Mouse (Mus musculus): ENCODE measurements around the gene Chrm1. TPM values are rescaled to one million over a fixed set of nuclear protein-coding genes. Genes with fewer than 3 reads are reported as not detected.

The Chrm1 gene
- total RNA-seq (2014; fragmentation: Nextera tagmentation) (not detected in 2 replicates), total RNA-seq (2017) (not detected in 2 replicates)

DNA sequence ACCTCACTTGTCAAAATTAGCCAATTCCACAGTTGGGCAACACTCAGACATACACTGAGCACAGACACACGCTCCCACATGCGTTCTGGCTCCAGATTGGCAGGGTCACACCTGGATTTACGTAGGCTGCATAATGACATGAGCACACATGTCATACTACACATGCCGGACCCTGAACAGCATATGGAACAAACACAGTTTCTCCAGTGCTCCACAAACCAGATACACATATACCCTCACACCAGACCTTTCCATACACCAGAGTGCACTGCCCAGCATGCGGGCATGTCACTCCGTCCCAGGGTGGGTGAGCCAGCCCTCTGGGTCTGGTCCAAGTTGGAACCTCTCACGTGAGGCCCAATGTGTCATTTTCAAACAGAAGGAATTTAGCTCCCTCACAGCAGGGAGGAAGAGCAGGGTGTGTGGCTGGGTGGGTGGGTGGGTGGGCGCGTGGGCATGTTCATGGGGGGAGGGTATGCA lies at the start of gene Chrm1:
Chrm1 (plus strand) TSS at position 430 of the 480 bp plus-strand sequence.
- ATAC-seq (replicated peaks; ENCODE audit: low FRiP score, low TSS enrichment, poor library complexity, severe bottlenecking), result no peak

DNA sequence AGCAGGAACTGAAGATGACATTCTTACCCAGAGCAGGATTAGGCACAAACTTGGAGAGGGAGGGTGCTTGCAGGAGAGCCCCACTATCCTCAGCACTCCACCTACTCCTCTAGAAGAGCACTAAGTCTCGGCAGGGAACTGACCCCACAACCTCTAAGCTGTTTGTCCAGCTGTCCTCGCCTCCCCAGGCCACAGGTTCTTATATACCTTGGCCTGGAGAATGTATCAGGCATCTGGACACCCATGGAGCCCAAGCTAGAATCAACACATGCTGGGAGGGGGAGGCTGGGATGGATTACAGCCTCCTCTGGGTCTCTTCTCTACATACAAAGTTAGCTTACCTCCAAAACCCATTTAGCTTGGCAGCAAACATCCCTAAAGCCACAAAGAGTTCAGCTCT lies 49.2 kb upstream of the Chrm1 start:
- no peak for ATAC-seq (replicated peaks; ENCODE audit: low FRiP score, low TSS enrichment, poor library complexity, severe bottlenecking)

DNA sequence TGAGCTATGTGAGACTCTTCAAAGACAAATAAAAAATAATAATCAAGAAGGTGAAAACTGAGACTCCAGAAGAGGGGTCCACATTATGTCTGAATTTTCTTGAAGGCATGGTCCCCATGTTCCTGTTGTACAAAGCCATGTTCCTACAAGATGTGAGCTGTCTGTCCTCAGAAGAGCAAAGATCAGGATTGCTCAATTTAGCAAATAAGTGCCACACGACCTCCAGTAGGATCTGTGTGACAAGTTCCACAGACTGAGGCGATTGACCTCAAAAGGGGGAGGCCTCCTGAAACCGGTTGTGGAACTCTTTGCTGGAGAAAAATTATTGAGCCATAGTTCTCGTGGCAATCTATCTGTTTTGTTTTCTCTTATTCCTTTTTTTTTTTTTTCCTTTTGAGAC lies 47.3 kb upstream of the Chrm1 start:
- no peak for ATAC-seq (replicated peaks; ENCODE audit: low FRiP score, low TSS enrichment, poor library complexity, severe bottlenecking)

DNA sequence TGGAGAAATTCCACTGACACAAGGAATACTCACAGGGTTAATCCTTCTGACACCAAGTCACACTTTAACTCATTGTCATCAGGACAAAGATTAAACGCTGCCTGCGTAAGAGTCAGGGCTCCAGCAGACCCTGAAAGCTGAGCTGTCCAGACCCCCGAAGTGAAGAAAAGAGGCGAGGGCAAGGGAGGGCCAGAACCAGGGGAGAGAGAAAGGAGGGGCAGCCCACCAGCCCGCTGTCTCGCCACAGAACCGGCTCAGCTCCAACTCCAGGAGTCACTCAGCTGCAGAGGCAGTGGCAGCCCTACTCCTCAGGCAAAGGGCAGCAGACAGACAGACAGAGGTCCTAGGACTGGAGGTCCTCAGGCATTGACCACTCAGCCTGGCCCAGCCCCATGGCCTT lies 45.7 kb upstream of the Chrm1 start, which contains the start of gene Slc22a6:
Slc22a6 (plus strand) TSS at position 136 of the 400 bp plus-strand sequence.
- ATAC-seq (replicated peaks; ENCODE audit: low FRiP score, low TSS enrichment, poor library complexity, severe bottlenecking), result no peak

DNA sequence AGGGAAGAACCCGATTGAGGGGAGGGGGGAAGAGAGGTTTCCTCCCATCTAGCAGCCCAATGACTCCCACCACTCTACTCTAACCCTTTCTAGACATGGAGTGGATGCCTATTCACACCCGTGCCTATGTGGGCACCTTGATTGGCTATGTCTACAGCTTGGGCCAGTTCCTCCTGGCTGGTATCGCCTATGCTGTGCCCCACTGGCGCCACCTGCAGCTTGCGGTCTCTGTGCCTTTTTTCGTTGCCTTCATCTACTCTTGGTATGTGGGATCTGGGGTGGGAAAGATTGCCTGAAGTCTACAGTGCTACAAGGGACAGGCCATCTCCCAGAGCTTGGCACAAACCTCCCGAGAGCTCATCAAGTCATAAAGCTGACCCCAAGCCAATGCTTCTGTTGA lies 42.5 kb upstream of the Chrm1 start:
- no peak for ATAC-seq (replicated peaks; ENCODE audit: low FRiP score, low TSS enrichment, poor library complexity, severe bottlenecking)

DNA sequence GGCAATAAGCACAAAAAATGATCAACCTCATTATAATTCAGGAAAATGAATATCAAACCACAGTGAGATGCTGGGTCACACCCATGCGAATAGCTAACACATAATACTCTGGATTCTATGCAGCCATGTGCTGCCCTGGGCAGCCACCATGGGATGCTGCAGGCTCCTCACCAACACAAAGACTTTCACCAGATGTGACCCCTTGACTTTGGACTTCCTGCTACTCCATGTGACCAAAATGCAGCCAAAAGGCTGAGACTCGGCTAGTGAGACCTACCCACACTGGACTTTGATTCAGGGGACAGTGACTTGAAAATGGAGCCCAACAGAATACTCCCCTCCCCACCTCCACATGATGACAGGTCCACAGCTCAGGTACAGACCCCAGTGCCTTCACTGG lies 33.3 kb upstream of the Chrm1 start:
- ATAC-seq (replicated peaks; ENCODE audit: low FRiP score, low TSS enrichment, poor library complexity, severe bottlenecking), result no peak

DNA sequence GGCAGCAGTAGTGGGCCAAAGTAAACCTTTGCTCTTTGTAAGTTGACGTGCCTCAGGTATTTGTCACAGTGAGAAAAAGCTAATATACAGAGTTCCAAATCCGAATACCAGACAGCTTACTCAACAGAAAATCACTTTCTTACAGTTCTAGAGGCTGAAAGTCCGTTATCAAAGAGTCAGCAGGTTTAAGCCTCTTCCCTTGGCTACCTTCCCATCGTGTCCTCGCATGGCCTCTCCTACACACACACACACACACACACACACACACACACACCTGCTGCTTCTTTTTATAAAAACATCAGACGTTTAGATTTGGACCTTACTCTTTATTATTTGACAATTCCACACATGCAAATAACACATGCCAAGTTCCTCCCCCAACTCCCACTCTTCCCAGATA lies 32.8 kb upstream of the Chrm1 start:
- ATAC-seq (replicated peaks; ENCODE audit: low FRiP score, low TSS enrichment, poor library complexity, severe bottlenecking), result no peak

DNA sequence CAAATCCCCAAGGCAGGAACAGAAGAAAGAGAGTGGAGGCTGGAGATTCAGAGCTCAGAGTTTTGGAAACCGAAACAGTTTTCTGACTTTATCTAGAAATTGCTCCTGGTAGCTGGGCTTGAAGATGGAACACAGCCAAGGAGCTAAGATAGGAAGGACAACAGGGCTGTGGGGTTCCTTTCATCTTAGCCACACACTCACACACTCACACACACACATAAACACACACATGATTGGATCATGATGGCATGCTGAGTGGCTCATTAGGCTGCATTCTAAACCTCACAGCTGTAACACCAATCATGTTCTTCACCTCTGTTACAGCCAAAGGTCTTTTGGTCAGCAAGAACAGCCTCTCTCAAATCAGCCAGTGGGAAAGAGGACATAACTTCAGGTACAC lies 31.6 kb upstream of the Chrm1 start:
- ATAC-seq (replicated peaks; ENCODE audit: low FRiP score, low TSS enrichment, poor library complexity, severe bottlenecking), result peak; percentile 55

DNA sequence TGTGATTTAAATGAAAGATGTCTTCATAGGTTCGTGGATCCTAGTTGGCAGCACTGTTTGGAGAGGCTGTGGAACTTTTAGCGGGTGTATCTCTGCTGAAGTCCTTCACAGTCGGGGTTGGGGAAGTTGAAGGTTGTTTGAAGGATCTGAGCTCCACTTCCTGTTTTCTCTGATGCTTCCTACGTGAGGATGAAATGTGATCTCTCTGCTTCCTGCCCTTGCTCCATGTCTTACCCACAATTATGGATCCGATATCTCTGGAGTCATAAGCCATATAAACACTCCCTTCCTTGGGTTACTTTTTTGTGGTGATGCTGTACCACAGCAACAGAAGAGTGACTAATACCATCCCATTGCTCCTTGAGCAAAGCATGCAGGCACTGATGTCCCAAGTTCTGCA lies 21.5 kb upstream of the Chrm1 start:
- no peak for ATAC-seq (replicated peaks; ENCODE audit: low FRiP score, low TSS enrichment, poor library complexity, severe bottlenecking)

DNA sequence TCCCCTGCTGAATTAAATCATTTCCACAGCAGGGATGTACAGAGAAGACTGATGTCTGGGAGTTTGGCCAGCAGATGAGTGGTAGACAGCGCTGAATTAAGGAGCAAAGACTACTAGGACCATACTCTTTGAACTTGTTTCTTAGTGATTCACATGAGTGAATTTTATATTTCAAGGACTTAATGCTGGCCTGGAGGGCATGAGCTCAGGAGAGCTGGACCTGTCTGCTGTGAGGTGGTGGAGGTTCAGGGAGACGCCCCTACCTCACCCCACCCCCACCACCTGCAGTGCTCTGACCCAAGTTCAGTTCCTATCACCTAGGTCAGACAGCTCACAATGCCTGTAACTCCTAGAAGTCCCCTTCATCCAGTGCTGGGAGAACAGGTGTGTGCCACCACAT lies 17.2 kb upstream of the Chrm1 start:
- ATAC-seq (replicated peaks; ENCODE audit: low FRiP score, low TSS enrichment, poor library complexity, severe bottlenecking), result no peak

DNA sequence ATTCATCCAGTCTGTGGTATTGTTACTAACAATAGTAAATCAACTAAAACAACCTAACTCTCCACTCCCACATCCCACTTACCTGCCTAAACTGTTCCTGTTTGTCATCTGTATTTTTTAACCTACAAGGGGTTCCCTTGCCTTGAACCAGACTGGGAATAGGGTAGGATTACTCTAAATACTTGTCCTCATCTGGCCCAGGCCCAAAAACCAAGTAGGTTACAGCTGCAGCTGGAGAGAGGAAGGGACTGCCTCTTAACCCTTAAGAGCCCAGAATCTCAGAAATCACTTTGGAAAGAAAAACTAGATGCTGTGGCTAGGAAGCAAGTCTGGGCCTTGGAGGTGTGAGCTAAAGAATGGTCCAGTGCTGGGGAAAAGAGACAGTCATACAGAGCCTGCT lies 7.8 kb upstream of the Chrm1 start:
- ATAC-seq (replicated peaks; ENCODE audit: low FRiP score, low TSS enrichment, poor library complexity, severe bottlenecking), result no peak

DNA sequence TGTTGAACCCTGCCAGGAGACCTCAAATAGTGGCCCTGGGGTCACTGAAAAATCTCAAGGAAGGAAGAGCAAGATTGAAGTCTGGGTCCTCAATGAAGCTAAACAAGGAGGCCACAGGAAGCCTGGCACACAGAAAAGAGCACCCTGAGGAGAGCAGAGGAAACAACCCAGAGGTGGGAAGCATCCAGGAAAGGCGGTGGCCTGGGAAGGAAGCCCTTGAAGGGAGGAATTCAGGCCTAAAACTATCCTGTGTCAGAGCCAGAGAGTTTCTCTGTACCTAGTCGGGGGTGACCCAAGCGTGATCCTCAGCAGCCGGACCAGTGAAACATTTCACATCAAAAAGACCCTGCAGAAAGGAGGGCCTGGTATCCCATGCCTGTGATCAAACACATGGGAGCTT lies 7.2 kb upstream of the Chrm1 start:
- ATAC-seq (replicated peaks; ENCODE audit: low FRiP score, low TSS enrichment, poor library complexity, severe bottlenecking), result no peak

DNA sequence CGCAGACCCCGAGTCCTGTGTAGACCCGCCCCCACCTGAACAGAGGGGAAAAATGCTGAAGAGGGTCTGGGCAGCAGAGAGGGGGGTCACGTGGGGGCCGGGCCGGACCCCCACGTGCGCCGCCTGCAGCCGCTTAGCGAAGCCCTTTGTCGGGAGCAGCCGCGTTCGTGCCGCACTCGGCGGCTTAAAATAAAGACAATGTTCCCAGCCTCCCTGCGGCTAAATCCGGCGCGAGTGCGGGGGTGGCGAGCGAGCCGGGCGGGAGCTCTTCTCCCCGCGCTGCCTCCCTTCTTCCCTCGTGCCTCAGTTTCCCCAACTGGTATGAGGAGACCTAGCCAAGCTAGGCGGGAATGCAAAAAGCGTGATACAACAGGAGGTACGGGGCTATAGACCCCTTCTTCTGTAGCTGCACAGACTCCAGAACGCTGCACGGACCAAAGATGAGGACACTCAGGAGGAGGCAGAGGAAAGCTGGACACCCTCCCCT lies 1.7 kb upstream of the Chrm1 start:
- no peak for ATAC-seq (replicated peaks; ENCODE audit: low FRiP score, low TSS enrichment, poor library complexity, severe bottlenecking)

DNA sequence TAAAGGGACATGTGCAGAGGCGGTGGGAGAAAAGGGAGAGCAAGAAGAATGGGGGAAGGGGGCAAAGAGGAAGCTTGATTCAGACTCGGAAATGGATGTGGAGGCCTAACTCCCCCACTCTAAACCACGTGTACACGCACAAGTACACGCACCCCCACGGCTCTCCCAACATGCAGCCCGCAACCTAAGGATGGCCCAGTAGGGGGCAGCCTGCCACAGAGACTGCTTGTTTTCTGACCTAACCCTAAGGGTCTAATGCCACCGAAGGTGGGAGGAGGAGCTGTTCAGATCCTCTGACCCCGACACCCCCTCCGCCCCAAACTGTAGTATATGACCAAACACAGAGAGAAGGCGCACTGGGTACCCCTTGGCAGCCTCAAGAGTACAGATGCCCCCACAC lies 1.3 kb upstream of the Chrm1 start:
- peak; percentile 64 for ATAC-seq (replicated peaks; ENCODE audit: low FRiP score, low TSS enrichment, poor library complexity, severe bottlenecking)

DNA sequence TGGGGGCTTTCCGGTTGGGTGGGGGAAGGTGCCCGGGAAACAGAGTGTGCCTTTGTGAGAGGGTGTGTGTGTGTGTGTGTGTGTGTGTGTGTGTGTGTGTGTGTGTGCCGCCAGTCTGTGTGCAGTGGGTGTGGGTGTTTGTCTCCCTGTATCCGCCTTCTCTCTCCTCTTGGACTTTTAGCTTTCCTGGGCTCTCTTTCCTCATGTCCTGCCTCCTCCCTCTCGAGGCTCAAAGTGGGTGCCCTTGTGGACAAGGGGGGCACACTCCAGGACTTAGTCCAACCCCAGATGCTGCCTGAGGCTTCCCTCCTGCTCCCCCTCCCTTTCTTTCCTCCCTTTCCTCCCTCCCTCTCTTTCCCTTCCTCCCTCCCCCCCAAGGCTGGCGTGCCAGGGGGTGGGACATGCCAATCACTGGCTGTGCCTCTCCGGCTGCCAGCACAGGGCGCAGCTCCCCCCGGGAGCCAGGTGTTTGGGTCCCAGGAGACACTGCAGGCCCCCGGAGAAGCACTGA lies 377 bp downstream of the Chrm1 start:
- no peak for ATAC-seq (replicated peaks; ENCODE audit: low FRiP score, low TSS enrichment, poor library complexity, severe bottlenecking)

DNA sequence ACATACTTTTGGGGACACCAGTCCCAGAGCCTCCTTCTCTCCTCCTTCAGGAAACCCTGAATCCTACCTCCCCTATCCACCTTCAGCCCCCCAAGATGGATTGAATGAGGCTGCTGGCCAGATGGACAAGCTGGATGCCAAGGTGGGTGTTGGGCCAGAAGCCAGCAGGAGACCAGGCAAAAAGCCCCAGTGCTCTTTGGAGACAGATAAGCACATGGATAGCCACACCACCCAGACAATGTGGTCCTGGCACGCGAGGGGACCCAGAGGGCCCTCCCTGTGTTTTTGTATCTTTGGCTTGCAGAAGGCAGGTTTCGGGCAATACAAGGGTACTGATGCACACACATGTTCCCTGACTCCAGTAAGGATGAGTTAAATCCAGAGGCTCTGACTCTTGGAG lies 1.3 kb downstream of the Chrm1 start:
- peak; percentile 46 for ATAC-seq (replicated peaks; ENCODE audit: low FRiP score, low TSS enrichment, poor library complexity, severe bottlenecking)

DNA sequence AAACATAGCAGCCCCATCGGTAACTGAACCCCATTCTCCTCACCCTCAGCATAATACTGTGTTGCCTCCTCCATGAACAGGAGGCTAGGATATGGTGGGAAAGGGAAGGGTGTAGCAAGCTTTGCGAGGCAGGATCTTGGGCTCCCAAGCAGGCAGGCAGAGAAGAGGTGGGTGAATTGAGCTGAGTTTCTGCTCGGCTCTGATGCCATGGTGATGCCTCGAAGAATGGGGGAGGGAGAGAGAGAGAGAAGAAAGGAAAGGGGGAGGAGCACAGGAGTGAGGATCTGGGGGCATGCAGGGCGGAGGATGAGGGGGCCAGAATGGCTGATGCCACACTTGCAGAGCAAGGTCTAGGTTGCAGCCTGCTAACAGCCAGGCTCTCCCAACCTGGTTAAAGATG lies 2.2 kb downstream of the Chrm1 start:
- no peak for ATAC-seq (replicated peaks; ENCODE audit: low FRiP score, low TSS enrichment, poor library complexity, severe bottlenecking)

DNA sequence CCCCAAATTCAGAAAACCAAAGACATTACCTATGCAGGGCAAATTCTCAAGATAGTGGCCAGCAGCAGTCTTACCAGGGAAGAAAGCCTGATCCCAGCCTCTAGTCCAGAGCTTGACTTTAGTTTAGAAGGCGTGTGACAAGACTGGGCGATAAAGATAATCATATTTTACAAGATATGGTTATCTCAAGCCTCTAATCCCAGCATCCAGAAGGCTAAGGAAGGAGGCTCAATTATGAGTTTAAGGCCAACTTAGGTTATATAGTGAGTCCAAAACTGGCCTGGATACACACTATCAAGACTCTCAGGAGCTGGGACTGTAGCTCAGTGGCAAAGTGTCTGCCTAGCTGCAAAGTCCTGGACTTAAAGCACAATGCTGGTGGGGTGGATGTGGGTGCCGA lies 9.3 kb downstream of the Chrm1 start:
- peak; percentile 75; the same call in 1 of the 2 replicates for ATAC-seq (replicated peaks; ENCODE audit: low FRiP score, low TSS enrichment, poor library complexity, severe bottlenecking)

DNA sequence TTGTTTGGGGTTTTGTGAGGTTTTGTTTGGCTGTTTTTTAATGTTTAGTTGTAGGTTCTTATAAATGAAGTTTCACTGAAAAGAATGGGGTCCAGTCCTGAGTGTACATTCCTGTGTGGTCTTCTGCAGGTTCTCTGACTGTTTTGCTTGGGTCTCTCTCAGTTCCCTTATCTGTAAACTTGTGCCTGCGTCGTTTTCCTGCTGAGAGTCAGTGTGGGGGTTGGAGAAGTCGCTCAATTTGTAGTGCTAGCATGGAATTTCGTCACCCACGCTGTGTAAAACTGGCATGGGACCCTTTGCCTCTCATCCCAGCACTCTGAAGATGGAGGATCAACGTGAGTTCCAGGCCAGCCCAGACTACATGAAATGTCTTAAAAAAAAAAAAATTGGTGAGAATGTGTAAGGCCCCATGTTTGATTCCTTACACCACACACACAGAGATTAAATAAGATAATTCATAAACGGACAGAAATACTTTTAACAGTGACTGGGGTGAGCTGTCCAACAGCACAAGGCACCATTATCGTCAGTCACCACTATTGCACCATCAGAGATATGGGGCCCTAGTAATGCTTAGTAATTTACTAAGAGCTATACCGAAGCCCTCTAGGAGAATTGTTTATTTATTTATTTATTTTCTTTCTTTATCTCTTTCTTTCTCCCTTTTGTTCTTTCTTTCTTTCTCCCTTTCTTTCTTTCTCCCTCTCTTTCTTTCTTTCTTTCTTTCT lies 9.9 kb downstream of the Chrm1 start:
- peak; percentile 78 for ATAC-seq (replicated peaks; ENCODE audit: low FRiP score, low TSS enrichment, poor library complexity, severe bottlenecking)

DNA sequence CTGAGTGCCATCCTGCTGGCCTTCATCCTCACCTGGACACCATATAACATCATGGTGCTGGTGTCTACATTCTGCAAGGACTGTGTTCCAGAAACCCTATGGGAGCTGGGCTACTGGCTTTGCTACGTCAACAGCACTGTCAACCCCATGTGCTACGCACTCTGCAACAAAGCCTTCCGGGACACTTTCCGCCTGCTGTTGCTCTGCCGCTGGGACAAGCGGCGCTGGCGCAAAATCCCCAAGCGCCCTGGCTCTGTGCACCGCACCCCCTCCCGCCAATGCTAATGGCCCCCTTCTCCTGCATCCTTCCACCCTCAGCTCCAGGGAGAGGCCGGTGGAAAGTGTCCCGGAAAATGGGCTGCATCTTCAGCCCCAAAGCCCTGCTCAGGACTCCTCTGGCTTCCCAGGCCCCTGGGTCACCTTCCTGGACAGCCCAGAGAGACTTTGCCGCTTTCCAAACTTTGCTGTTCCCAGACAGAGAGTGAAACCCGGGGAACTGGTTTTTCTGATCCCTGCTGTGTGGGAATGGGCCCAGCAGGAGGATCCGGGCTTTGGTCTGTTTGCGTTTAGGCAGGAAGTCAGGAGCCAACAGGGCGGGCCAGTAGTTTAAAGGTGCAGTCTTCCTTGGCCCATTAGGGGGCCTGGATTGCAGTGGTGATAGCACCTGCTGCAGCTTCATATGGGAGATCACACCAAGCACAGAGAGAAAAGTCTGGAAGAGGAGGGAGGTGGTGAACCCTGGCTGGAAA lies 15.6 kb downstream of the Chrm1 start:
- ATAC-seq (replicated peaks; ENCODE audit: low FRiP score, low TSS enrichment, poor library complexity, severe bottlenecking), result no peak

Measured in megakaryocyte-erythroid progenitor cell, adult 5-6 weeks (primary cell).